In genomic region chr6:43657845-43658244, GRCm38 (mm10) we compare ENCODE assay signal across 14 mouse cellular contexts.
"Had no signal": no experiment of that assay in that cellular context is flagged by ENCODE, and none has a peak within 500 bp of the region (broad histone marks: within the 10 kb centered on the region; RNA-seq: fewer than 3 reads in every experiment).

No protein-coding gene starts in this region.

- H3K27ac ChIP-seq: intestine, embryonic 15.5 days; limb, embryonic 10.5 days; midbrain, embryonic 12.5 days; neural tube, embryonic 13.5 days had no signal

- H3K4me2 ChIP-seq: intestine, embryonic 15.5 days; lung, embryonic 14.5 days; midbrain, embryonic 12.5 days; neural tube, embryonic 13.5 days had no signal

- ATAC-seq: midbrain, embryonic 16.5 days had no signal

- H3K4me1 ChIP-seq: intestine, embryonic 15.5 days; limb, embryonic 10.5 days; midbrain, embryonic 12.5 days; neural tube, embryonic 13.5 days had no signal

- H3K4me3 ChIP-seq: intestine, embryonic 15.5 days; limb, embryonic 10.5 days; megakaryocyte, embryonic 14.5 days; midbrain, embryonic 12.5 days; neural tube, embryonic 13.5 days had no signal

- H3K9me3 ChIP-seq: intestine, embryonic 15.5 days; limb, embryonic 10.5 days; megakaryocyte, embryonic 14.5 days; midbrain, embryonic 12.5 days; neural tube, embryonic 13.5 days had no signal

- DNase-seq: kidney, adult 18-20 months; kidney, postnatal 10 days; kidney, postnatal 4 days; lung, postnatal 10 days; lung, postnatal 4 days; right cerebral cortex, postnatal 14 days; thymus, postnatal 36 days had no signal

- H3K27me3 ChIP-seq: intestine, embryonic 15.5 days; megakaryocyte, embryonic 14.5 days; midbrain, embryonic 12.5 days; neural tube, embryonic 13.5 days had no signal

- H3K9ac ChIP-seq: intestine, embryonic 15.5 days; lung, embryonic 14.5 days; midbrain, embryonic 12.5 days; neural tube, embryonic 13.5 days had no signal

- H3K36me3 ChIP-seq: intestine, embryonic 15.5 days; limb, embryonic 10.5 days; midbrain, embryonic 12.5 days; neural tube, embryonic 13.5 days had no signal
